Mouse (Mus musculus): ENCODE measurements at regions not wholly inside any gene's neighbourhood (a gene's known extent, or its start where the extent isn't known, plus 50 kb on each side); places are given as distances from the start of the nearest gene placed in this dataset.
A peak's percentile ranks its signal among the peaks of the same experiment; 100 is the strongest.

DNA sequence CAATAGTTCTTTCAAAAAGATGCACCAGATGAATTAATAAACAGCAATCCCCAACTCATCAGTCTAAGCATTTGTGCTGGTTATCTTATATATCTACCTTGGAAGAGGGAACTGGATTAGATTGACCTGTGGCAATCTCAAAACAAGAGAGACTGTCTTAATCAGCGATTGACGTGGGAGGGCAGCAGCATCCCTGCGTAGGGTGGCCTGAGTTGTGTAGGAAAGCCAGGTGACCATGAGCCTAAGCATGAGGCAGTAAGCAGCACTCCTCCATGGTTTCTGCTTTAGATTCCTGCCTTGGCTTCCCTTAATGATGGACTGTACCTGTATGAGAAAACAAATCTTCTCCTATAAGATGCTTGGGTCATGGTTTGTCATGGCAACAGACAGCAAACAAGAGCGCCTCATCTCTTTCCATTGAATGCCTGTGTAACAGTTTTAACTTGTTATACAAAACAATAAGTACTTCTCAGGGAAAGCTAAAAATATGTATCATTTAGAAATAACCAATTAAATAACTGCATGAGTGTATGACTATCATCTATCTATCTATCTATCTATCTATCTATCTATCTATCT lies 1311.5 kb upstream of the A1bg start:
- Histone ChIP-seq H3K4me2 (ENCODE audit: low read depth, low read length) (no peak overlapping the region), H3K9me3 (ENCODE audit: low read length) (no peaks in the 10 kb centered on the region), H3K27me3 (ENCODE audit: insufficient read depth, low read length) (no peaks in the 10 kb centered on the region), H3K36me3 (replicated peaks; ENCODE audit: insufficient read depth, low read length) (no peaks in the 10 kb centered on the region), H3K27ac (ENCODE audit: low read depth) (no peak overlapping the region), H3K9ac (replicated peaks) (no peak overlapping the region), H3K4me3 (ENCODE audit: low read depth, low read length) (no peak overlapping the region), H3K4me1 (ENCODE audit: insufficient read depth) (peaks cover 9% of the 10 kb centered on the region; the same call in 1 of the 2 replicates)
- DNase-seq: no peak
- 94% methylated on average over 4 of the region's 4 CpGs for WGBS (ENCODE audit: insufficient replicate concordance)
- no peak for TF ChIP-seq CTCF (IDR thresholded peaks at IDR 0.05; ENCODE audit: low read depth)
- TF ChIP-seq EP300 (IDR thresholded peaks at IDR 0.05; ENCODE audit: low read depth): no peak
- no peak for ATAC-seq

DNA sequence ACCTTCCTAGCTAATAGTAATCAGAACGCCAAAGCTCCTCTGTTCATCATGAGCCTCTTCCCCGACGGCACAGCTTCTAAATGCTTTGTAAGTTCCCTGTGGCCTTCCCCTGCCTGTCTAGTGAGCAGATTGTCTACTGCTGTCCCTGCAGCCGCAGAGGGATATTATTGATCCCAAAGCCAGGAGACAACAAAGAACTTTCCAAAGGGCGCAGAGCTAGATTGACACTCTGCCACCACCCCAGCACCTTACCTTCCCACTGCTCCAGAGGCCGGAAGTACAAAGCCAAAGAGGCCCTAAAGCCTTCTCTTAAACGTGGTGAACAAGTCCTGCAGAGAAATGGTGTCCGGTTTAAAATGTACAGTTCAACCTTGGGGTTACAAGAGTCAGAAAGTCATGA lies 1310.3 kb upstream of the A1bg start:
- no peak for TF ChIP-seq EP300 (IDR thresholded peaks at IDR 0.05; ENCODE audit: low read depth)
- TF ChIP-seq CTCF (IDR thresholded peaks at IDR 0.05; ENCODE audit: low read depth): no peak
- no peak overlapping the region for H3K9ac ChIP-seq (replicated peaks)
- H3K9me3 ChIP-seq (ENCODE audit: low read length): no peaks in the 10 kb centered on the region
- ATAC-seq (peak; percentile 75), DNase-seq (peak; percentile 21)
- 63% methylated on average over 8 of the region's 8 CpGs for WGBS (ENCODE audit: insufficient replicate concordance)
- peaks cover 9% of the 10 kb centered on the region; the same call in 1 of the 2 replicates for H3K4me1 ChIP-seq (ENCODE audit: insufficient read depth)
- H3K4me2 ChIP-seq (ENCODE audit: low read depth, low read length): no peak overlapping the region
- no peaks in the 10 kb centered on the region for H3K27me3 ChIP-seq (ENCODE audit: insufficient read depth, low read length)
- H3K4me3 ChIP-seq (ENCODE audit: low read depth, low read length): no peak overlapping the region
- H3K36me3 ChIP-seq (replicated peaks; ENCODE audit: insufficient read depth, low read length): no peaks in the 10 kb centered on the region
- peak overlapping the region; percentile 64 for H3K27ac ChIP-seq (ENCODE audit: low read depth)

DNA sequence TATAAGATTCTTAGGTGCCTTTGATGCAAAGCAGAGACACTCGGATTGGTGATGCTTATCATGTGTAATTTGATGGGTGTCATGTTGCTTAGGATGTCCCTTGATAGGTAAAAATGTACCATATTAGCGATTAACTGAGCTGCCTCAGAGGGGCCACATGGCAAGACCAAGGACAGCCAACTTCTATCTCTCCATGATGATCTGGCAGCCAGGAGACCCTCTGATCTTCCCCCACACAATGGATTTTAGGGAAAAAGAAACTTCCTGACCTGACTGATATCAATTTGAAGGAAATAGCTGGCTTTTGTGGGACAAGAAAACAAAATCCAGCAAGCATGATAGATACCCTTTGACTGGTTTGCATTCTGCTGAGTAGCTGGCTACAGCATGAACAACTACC lies 1308.9 kb upstream of the A1bg start:
- TF ChIP-seq CTCF (IDR thresholded peaks at IDR 0.05; ENCODE audit: low read depth): no peak
- no peak for TF ChIP-seq EP300 (IDR thresholded peaks at IDR 0.05; ENCODE audit: low read depth)
- Histone ChIP-seq H3K27me3 (ENCODE audit: insufficient read depth, low read length) (no peaks in the 10 kb centered on the region), H3K27ac (ENCODE audit: low read depth) (no peak overlapping the region), H3K4me2 (ENCODE audit: low read depth, low read length) (no peak overlapping the region), H3K9me3 (ENCODE audit: low read length) (no peaks in the 10 kb centered on the region), H3K4me3 (ENCODE audit: low read depth, low read length) (no peak overlapping the region), H3K36me3 (replicated peaks; ENCODE audit: insufficient read depth, low read length) (no peaks in the 10 kb centered on the region), H3K4me1 (ENCODE audit: insufficient read depth) (peaks cover 9% of the 10 kb centered on the region; the same call in 1 of the 2 replicates), H3K9ac (replicated peaks) (no peak overlapping the region)
- no peak for DNase-seq
- WGBS (ENCODE audit: insufficient replicate concordance): 80% methylated on average over 2 of the region's 2 CpGs
- ATAC-seq: no peak

DNA sequence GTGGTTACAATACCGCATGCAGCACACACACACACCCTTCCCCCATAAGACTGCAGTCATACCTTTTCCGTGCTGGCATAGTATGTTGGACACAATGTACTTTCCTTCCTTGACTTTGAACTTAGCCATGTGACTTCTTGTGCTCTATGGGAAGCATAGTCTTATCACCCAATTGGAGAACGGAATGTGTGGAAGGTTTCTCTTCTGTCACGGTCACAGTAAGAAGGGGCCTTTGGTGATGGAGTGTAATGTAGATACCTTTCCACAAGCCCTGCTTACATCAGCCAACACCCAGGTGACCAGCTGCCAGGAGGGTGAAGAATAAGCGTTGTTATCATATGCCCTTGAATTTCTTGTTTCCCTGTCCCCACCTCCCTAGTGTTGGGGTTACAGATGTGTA lies 1308.0 kb upstream of the A1bg start:
- Histone ChIP-seq H3K4me2 (ENCODE audit: low read depth, low read length) (no peak overlapping the region), H3K27ac (ENCODE audit: low read depth) (no peak overlapping the region), H3K4me3 (ENCODE audit: low read depth, low read length) (no peak overlapping the region), H3K36me3 (replicated peaks; ENCODE audit: insufficient read depth, low read length) (no peaks in the 10 kb centered on the region), H3K9ac (replicated peaks) (no peak overlapping the region), H3K4me1 (ENCODE audit: insufficient read depth) (peaks cover 9% of the 10 kb centered on the region; the same call in 1 of the 2 replicates), H3K9me3 (ENCODE audit: low read length) (no peaks in the 10 kb centered on the region), H3K27me3 (ENCODE audit: insufficient read depth, low read length) (no peaks in the 10 kb centered on the region)
- TF ChIP-seq EP300 (IDR thresholded peaks at IDR 0.05; ENCODE audit: low read depth): no peak
- TF ChIP-seq CTCF (IDR thresholded peaks at IDR 0.05; ENCODE audit: low read depth): no peak
- 86% methylated on average over 5 of the region's 5 CpGs for WGBS (ENCODE audit: insufficient replicate concordance)
- no peak for DNase-seq
- ATAC-seq: no peak

DNA sequence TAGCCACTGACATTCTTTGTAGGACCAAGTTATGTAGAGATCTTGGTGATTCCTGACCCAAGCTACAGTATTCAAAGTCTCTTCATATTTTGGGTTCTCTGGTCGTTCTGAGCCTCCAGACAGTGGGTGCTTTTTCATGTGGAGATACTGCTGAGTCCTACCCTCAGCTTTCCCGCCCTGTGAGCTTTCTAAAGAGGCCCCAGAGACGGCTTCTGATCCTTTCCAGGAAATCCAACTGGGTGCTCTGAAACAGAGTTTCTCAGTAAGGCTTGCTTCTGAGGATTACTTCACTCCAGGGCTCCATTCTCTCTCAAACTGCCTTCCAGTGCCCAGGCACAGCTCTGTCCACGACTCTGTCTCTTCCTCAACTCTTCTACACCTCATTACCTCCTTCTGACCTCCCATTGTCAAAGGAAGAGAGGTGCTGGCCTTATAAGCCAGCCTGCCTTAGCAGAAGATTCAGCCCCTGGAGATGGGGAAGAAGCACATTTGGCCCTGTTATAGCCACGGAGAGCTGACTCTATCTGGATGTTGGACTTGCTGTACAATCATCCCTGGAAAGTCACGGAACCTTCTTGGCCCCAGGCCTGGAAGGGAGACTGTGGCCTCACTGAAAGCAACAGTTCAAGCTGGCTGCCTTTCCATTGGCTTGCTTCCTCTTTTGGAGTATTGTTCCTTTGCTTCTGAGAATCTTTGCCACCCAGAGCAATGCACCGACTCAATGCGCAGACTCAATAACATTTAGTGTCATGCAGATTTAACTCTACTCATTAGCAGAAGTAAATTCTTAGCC lies 1306.9 kb upstream of the A1bg start:
- 72% methylated on average over 8 of the region's 8 CpGs for WGBS (ENCODE audit: insufficient replicate concordance)
- no peak overlapping the region for H3K4me3 ChIP-seq (ENCODE audit: low read depth, low read length)
- H3K36me3 ChIP-seq (replicated peaks; ENCODE audit: insufficient read depth, low read length): no peaks in the 10 kb centered on the region
- no peak overlapping the region for H3K4me2 ChIP-seq (ENCODE audit: low read depth, low read length)
- peaks cover 11% of the 10 kb centered on the region for H3K4me1 ChIP-seq (ENCODE audit: insufficient read depth)
- no peaks in the 10 kb centered on the region for H3K9me3 ChIP-seq (ENCODE audit: low read length)
- H3K27ac ChIP-seq (ENCODE audit: low read depth): peak overlapping the region; percentile 39; the same call in 1 of the 2 replicates
- H3K27me3 ChIP-seq (ENCODE audit: insufficient read depth, low read length): no peaks in the 10 kb centered on the region
- no peak overlapping the region for H3K9ac ChIP-seq (replicated peaks)
- DNase-seq: no peak
- ATAC-seq: 0 out of 2 replicates have a peak, but pooled peaks have one; percentile 15
- no peak for TF ChIP-seq CTCF (IDR thresholded peaks at IDR 0.05; ENCODE audit: low read depth)
- no peak for TF ChIP-seq EP300 (IDR thresholded peaks at IDR 0.05; ENCODE audit: low read depth)

DNA sequence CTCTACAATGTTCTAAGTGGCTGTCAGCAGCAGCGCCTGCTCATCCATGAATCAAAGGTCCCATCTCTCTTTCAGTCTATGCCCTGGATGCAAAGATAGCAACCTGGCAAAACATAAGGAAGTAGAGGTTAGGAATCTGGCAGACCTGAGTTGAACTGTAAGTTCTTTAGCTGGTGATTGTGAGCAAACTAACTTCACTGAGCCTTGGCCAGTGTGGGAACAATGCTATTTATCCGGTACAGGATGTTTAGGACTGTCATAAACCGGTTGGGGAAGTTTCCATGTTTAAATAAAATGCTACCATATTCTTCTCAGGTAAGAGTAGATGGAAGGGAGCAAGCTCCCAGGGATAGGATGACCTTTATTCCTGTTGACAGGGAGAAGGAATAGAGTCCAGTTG lies 1306.2 kb upstream of the A1bg start:
- peaks cover 18% of the 10 kb centered on the region for H3K4me1 ChIP-seq (ENCODE audit: insufficient read depth)
- H3K9me3 ChIP-seq (ENCODE audit: low read length): no peaks in the 10 kb centered on the region
- H3K36me3 ChIP-seq (replicated peaks; ENCODE audit: insufficient read depth, low read length): no peaks in the 10 kb centered on the region
- H3K4me3 ChIP-seq (ENCODE audit: low read depth, low read length): no peak overlapping the region
- no peak overlapping the region for H3K9ac ChIP-seq (replicated peaks)
- no peaks in the 10 kb centered on the region for H3K27me3 ChIP-seq (ENCODE audit: insufficient read depth, low read length)
- DNase-seq: no peak
- H3K27ac ChIP-seq (ENCODE audit: low read depth): no peak overlapping the region
- WGBS (ENCODE audit: insufficient replicate concordance): 88% methylated on average over 3 of the region's 3 CpGs
- ATAC-seq: no peak
- TF ChIP-seq CTCF (IDR thresholded peaks at IDR 0.05; ENCODE audit: low read depth) (no peak), EP300 (IDR thresholded peaks at IDR 0.05; ENCODE audit: low read depth) (no peak)
- no peak overlapping the region for H3K4me2 ChIP-seq (ENCODE audit: low read depth, low read length)
